Mouse (Mus musculus): Measurements from ENCODE around the gene Frmpd2. TPM values are rescaled to one million over a fixed set of nuclear protein-coding genes. Genes with fewer than 3 reads are reported as not detected.

Frmpd2 gene
- total and polyA plus RNA-seq, 2 experiments: not detected

- Histone ChIP-seq H3K4me1 (ENCODE audit: control insufficient read depth, insufficient read depth, low read length) (no peaks in the 10 kb centered on the region), H3K4me3 (ENCODE audit: insufficient read depth, low read depth, low read length) (no peak overlapping the region), H3K79me2 (ENCODE audit: control insufficient read depth, insufficient read depth, low read length) (no peaks in the 10 kb centered on the region), H3K27me3 (ENCODE audit: control insufficient read depth, insufficient read depth, low read length) (no peaks in the 10 kb centered on the region), H3K9ac (ENCODE audit: low read depth, low read length) (no peak overlapping the region), H3K36me3 (ENCODE audit: control insufficient read depth, insufficient read depth, low read length) (no peaks in the 10 kb centered on the region), H3K27ac (replicated peaks; ENCODE audit: insufficient read depth, low read depth, low read length) (no peak overlapping the region)
- WGBS: 75% methylated on average over 5 of the region's 5 CpGs
- no peak for DNase-seq (ENCODE audit: extremely low read depth, low read depth, low spot score)
- TF ChIP-seq CTCF (IDR thresholded peaks at IDR 0.05; ENCODE audit: low read depth, low read length): no peak
Observed at GRCm38 (mm10) chr14:33497418-33497817, 25.9 kb downstream of the Frmpd2 start.

- TF ChIP-seq POLR2A (IDR thresholded peaks at IDR 0.05; ENCODE audit: extremely low read depth, insufficient read depth, low read length): no peak
- no peak for TF ChIP-seq CTCF (IDR thresholded peaks at IDR 0.05; ENCODE audit: low read depth, low read length)
- Histone ChIP-seq H3K4me3 (ENCODE audit: insufficient read depth, low read depth, low read length) (no peak overlapping the region), H3K36me3 (ENCODE audit: control insufficient read depth, insufficient read depth, low read length) (no peaks in the 10 kb centered on the region), H3K9ac (ENCODE audit: low read depth, low read length) (no peak overlapping the region), H3K27me3 (ENCODE audit: control insufficient read depth, insufficient read depth, low read length) (no peaks in the 10 kb centered on the region), H3K4me1 (ENCODE audit: control insufficient read depth, insufficient read depth, low read length) (no peaks in the 10 kb centered on the region), H3K79me2 (ENCODE audit: control insufficient read depth, insufficient read depth, low read length) (no peaks in the 10 kb centered on the region), H3K27ac (replicated peaks; ENCODE audit: insufficient read depth, low read depth, low read length) (no peak overlapping the region)
- DNase-seq (ENCODE audit: extremely low read depth, low read depth, low spot score): no peak
- WGBS: 39% methylated on average over 3 of the region's 3 CpGs
Observed at GRCm38 (mm10) chr14:33498849-33499248, 27.4 kb downstream of the Frmpd2 start.

GRCm38 (mm10) chr14:33500631-33501030 is 29.1 kb downstream of the Frmpd2 start:
- H3K4me3 ChIP-seq (ENCODE audit: insufficient read depth, low read depth, low read length): no peak overlapping the region
- no peaks in the 10 kb centered on the region for H3K4me1 ChIP-seq (ENCODE audit: control insufficient read depth, insufficient read depth, low read length)
- TF ChIP-seq CTCF (IDR thresholded peaks at IDR 0.05; ENCODE audit: low read depth, low read length) (no peak), POLR2A (IDR thresholded peaks at IDR 0.05; ENCODE audit: extremely low read depth, insufficient read depth, low read length) (no peak)
- H3K9ac ChIP-seq (ENCODE audit: low read depth, low read length): no peak overlapping the region
- H3K36me3 ChIP-seq (ENCODE audit: control insufficient read depth, insufficient read depth, low read length): no peaks in the 10 kb centered on the region
- H3K27ac ChIP-seq (replicated peaks; ENCODE audit: insufficient read depth, low read depth, low read length): no peak overlapping the region
- H3K27me3 ChIP-seq (ENCODE audit: control insufficient read depth, insufficient read depth, low read length): no peaks in the 10 kb centered on the region
- DNase-seq (ENCODE audit: extremely low read depth, low read depth, low spot score): no peak
- 76% methylated on average over 10 of the region's 10 CpGs for WGBS
- no peaks in the 10 kb centered on the region for H3K79me2 ChIP-seq (ENCODE audit: control insufficient read depth, insufficient read depth, low read length)

GRCm38 (mm10) chr14:33503311-33503710 is 31.8 kb downstream of the Frmpd2 start:
- Histone ChIP-seq H3K36me3 (ENCODE audit: control insufficient read depth, insufficient read depth, low read length) (no peaks in the 10 kb centered on the region), H3K4me1 (ENCODE audit: control insufficient read depth, insufficient read depth, low read length) (no peaks in the 10 kb centered on the region), H3K27ac (replicated peaks; ENCODE audit: insufficient read depth, low read depth, low read length) (no peak overlapping the region), H3K79me2 (ENCODE audit: control insufficient read depth, insufficient read depth, low read length) (no peaks in the 10 kb centered on the region), H3K9ac (ENCODE audit: low read depth, low read length) (no peak overlapping the region), H3K27me3 (ENCODE audit: control insufficient read depth, insufficient read depth, low read length) (no peaks in the 10 kb centered on the region), H3K4me3 (ENCODE audit: insufficient read depth, low read depth, low read length) (no peak overlapping the region)
- DNase-seq (ENCODE audit: extremely low read depth, low read depth, low spot score): no peak
- no peak for TF ChIP-seq CTCF (IDR thresholded peaks at IDR 0.05; ENCODE audit: low read depth, low read length)
- no peak for TF ChIP-seq POLR2A (IDR thresholded peaks at IDR 0.05; ENCODE audit: extremely low read depth, insufficient read depth, low read length)
- WGBS: 85% methylated on average over 9 of the region's 9 CpGs

- no peaks in the 10 kb centered on the region for H3K4me1 ChIP-seq (ENCODE audit: control insufficient read depth, insufficient read depth, low read length)
- no peaks in the 10 kb centered on the region for H3K36me3 ChIP-seq (ENCODE audit: control insufficient read depth, insufficient read depth, low read length)
- no peaks in the 10 kb centered on the region for H3K27me3 ChIP-seq (ENCODE audit: control insufficient read depth, insufficient read depth, low read length)
- H3K79me2 ChIP-seq (ENCODE audit: control insufficient read depth, insufficient read depth, low read length): no peaks in the 10 kb centered on the region
- H3K9ac ChIP-seq (ENCODE audit: low read depth, low read length): no peak overlapping the region
- no peak for DNase-seq (ENCODE audit: extremely low read depth, low read depth, low spot score)
- TF ChIP-seq CTCF (IDR thresholded peaks at IDR 0.05; ENCODE audit: low read depth, low read length) (no peak), POLR2A (IDR thresholded peaks at IDR 0.05; ENCODE audit: extremely low read depth, insufficient read depth, low read length) (no peak)
- 70% methylated on average over 4 of the region's 4 CpGs for WGBS
- no peak overlapping the region for H3K27ac ChIP-seq (replicated peaks; ENCODE audit: insufficient read depth, low read depth, low read length)
- H3K4me3 ChIP-seq (ENCODE audit: insufficient read depth, low read depth, low read length): no peak overlapping the region
Observed at GRCm38 (mm10) chr14:33506696-33507095, 35.2 kb downstream of the Frmpd2 start.

GRCm38 (mm10) chr14:33508660-33509059 is 37.2 kb downstream of the Frmpd2 start:
- H3K4me3 ChIP-seq (ENCODE audit: insufficient read depth, low read depth, low read length): no peak overlapping the region
- no peaks in the 10 kb centered on the region for H3K4me1 ChIP-seq (ENCODE audit: control insufficient read depth, insufficient read depth, low read length)
- 86% methylated on average over 1 of the region's 1 CpGs for WGBS
- no peak overlapping the region for H3K27ac ChIP-seq (replicated peaks; ENCODE audit: insufficient read depth, low read depth, low read length)
- TF ChIP-seq POLR2A (IDR thresholded peaks at IDR 0.05; ENCODE audit: extremely low read depth, insufficient read depth, low read length) (no peak), CTCF (IDR thresholded peaks at IDR 0.05; ENCODE audit: low read depth, low read length) (no peak)
- H3K27me3 ChIP-seq (ENCODE audit: control insufficient read depth, insufficient read depth, low read length): no peaks in the 10 kb centered on the region
- no peaks in the 10 kb centered on the region for H3K36me3 ChIP-seq (ENCODE audit: control insufficient read depth, insufficient read depth, low read length)
- no peak for DNase-seq (ENCODE audit: extremely low read depth, low read depth, low spot score)
- H3K79me2 ChIP-seq (ENCODE audit: control insufficient read depth, insufficient read depth, low read length): no peaks in the 10 kb centered on the region
- no peak overlapping the region for H3K9ac ChIP-seq (ENCODE audit: low read depth, low read length)

Measured in liver, adult 2 months (tissue).